Mouse (Mus musculus) bone marrow, adult 2 months (tissue): ENCODE data around the gene Grifin.

ENCODE experiments used
- CTCF ChIP-seq: fragments of 200-500 bp; IDR thresholded peaks from 2 replicates; pipeline ENCODE4 v1.5.1; 2011; ENCODE audit warnings: low read length, control low read depth; ENCODE audit not compliant: control insufficient read depth, insufficient read depth
- POLR2A ChIP-seq: fragments of 200-500 bp; IDR thresholded peaks from 2 replicates; pipeline ENCODE4 v1.6.1; 2011; ENCODE audit warnings: low read depth, mild to moderate bottlenecking, control low read depth, low read length, borderline replicate concordance; ENCODE audit not compliant: control insufficient read depth

DNA sequence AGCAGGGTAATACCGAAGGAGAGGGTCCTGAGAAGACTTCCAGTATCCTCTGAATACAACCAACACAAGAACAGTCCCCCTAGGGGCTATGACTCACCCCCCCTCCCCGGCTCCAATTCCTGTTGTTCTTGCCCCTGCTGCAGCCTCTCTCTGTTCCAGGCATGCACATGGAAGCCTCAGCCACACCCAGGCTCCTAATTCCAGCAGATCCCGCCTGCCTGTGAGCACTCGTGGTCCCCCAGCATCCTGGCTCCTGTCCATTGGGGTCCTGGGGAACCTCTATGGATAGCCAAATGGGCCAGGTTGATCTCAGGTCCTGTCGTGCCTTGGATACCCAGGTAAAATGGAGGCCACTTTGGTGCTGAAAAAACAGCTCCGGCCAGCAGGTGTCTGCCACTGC lies 19.2 kb downstream of the Grifin start:
- TF ChIP-seq POLR2A (no peak), CTCF (no peak)
